Mouse (Mus musculus): Measurements from ENCODE around the gene Ccdc88b. TPM values are rescaled to one million over a fixed set of nuclear protein-coding genes. Genes with fewer than 3 reads are reported as not detected.

Ccdc88b gene
- polyA plus RNA-seq, 1 experiment from 2014 or later, result 2.6 TPM

GRCm38 (mm10) chr19:6814366-6814765 lies 43.6 kb downstream of the Ccdc88b start:
- Histone ChIP-seq H3K4me3 (ENCODE audit: low read depth, low read length) (no peak overlapping the region), H3K27me3 (ENCODE audit: insufficient read depth, low read length) (no peaks in the 10 kb centered on the region), H3K9ac (replicated peaks) (no peak overlapping the region), H3K4me1 (ENCODE audit: insufficient read depth) (no peaks in the 10 kb centered on the region), H3K4me2 (ENCODE audit: low read depth, low read length) (no peak overlapping the region), H3K9me3 (ENCODE audit: low read length) (no peaks in the 10 kb centered on the region), H3K27ac (ENCODE audit: low read depth) (no peak overlapping the region), H3K36me3 (replicated peaks; ENCODE audit: insufficient read depth, low read length) (no peaks in the 10 kb centered on the region)
- WGBS (ENCODE audit: insufficient replicate concordance), result 72% methylated on average over 4 of the region's 4 CpGs
- no peak for TF ChIP-seq CTCF (IDR thresholded peaks at IDR 0.05; ENCODE audit: low read depth)
- TF ChIP-seq EP300 (IDR thresholded peaks at IDR 0.05; ENCODE audit: low read depth), result no peak
- DNase-seq (no peak), ATAC-seq (no peak)

Small RNAs within 50 kb of the gene (microRNA-seq; reads per million reads assigned to microRNA genes)
- not detected for gene Mir5046

Other genes with a start within 250 kb of the Ccdc88b start
- gene Rps6ka4, start 17.6 kb downstream of the Ccdc88b start, polyA plus RNA-seq (2015; fragmentation: Nextera tagmentation; extraction: Ambion mirVana), result 4.2 and 5.2 TPM in 2 replicates
- gene Trmt112, start 51.5 kb upstream of the Ccdc88b start, polyA plus RNA-seq (2015; fragmentation: Nextera tagmentation; extraction: Ambion mirVana), result 67.1 and 68.6 TPM in 2 replicates
- gene Prdx5, start 51.9 kb upstream of the Ccdc88b start, polyA plus RNA-seq (2015; fragmentation: Nextera tagmentation; extraction: Ambion mirVana), result 371 and 389 TPM in 2 replicates
- gene Esrra, start 63.6 kb upstream of the Ccdc88b start, polyA plus RNA-seq (2015; fragmentation: Nextera tagmentation; extraction: Ambion mirVana), result 7.7 and 8.2 TPM in 2 replicates
- 0.81 TPM in 2 replicates for gene Catsperz, start 67.2 kb upstream of the Ccdc88b start, polyA plus RNA-seq (2015; fragmentation: Nextera tagmentation; extraction: Ambion mirVana)
- gene Kcnk4, start 76.3 kb upstream of the Ccdc88b start, polyA plus RNA-seq (2015; fragmentation: Nextera tagmentation; extraction: Ambion mirVana), result 0.06 and 0.09 TPM in 2 replicates
- gene Bad, start 83.7 kb upstream of the Ccdc88b start, polyA plus RNA-seq (2015; fragmentation: Nextera tagmentation; extraction: Ambion mirVana), result 29.9 and 30.6 TPM in 2 replicates
- gene Gpr137, start 84.3 kb upstream of the Ccdc88b start, polyA plus RNA-seq (2015; fragmentation: Nextera tagmentation; extraction: Ambion mirVana), result 8.9 and 10.2 TPM in 2 replicates
- gene Ppp1r14b, start 116.8 kb upstream of the Ccdc88b start, polyA plus RNA-seq (2015; fragmentation: Nextera tagmentation; extraction: Ambion mirVana), result 48.3 and 57.2 TPM in 2 replicates
- gene Plcb3, start 118.3 kb upstream of the Ccdc88b start, polyA plus RNA-seq (2015; fragmentation: Nextera tagmentation; extraction: Ambion mirVana), result 3.5 and 3.6 TPM in 2 replicates
- 78.5 and 79.0 TPM in 2 replicates for gene Fkbp2, start 122.3 kb upstream of the Ccdc88b start, polyA plus RNA-seq (2015; fragmentation: Nextera tagmentation; extraction: Ambion mirVana)
- gene Vegfb, start 129.4 kb upstream of the Ccdc88b start, polyA plus RNA-seq (2015; fragmentation: Nextera tagmentation; extraction: Ambion mirVana), result 11.9 and 13.7 TPM in 2 replicates
- gene Dnajc4, start 134.4 kb upstream of the Ccdc88b start, polyA plus RNA-seq (2015; fragmentation: Nextera tagmentation; extraction: Ambion mirVana), result 10.9 and 11.2 TPM in 2 replicates
- gene Nudt22, start 137.9 kb upstream of the Ccdc88b start, polyA plus RNA-seq (2015; fragmentation: Nextera tagmentation; extraction: Ambion mirVana), result 11.6 and 14.5 TPM in 2 replicates
- 2.9 and 4.1 TPM in 2 replicates for gene Trpt1, start 137.9 kb upstream of the Ccdc88b start, polyA plus RNA-seq (2015; fragmentation: Nextera tagmentation; extraction: Ambion mirVana)
- 60.5 and 70.2 TPM in 2 replicates for gene Fermt3, start 161.3 kb upstream of the Ccdc88b start, polyA plus RNA-seq (2015; fragmentation: Nextera tagmentation; extraction: Ambion mirVana)
- 47.2 and 51.4 TPM in 2 replicates for gene Stip1, start 181.8 kb upstream of the Ccdc88b start, polyA plus RNA-seq (2015; fragmentation: Nextera tagmentation; extraction: Ambion mirVana)
- 11.7 and 14.9 TPM in 2 replicates for gene Macrod1, start 198.6 kb upstream of the Ccdc88b start, polyA plus RNA-seq (2015; fragmentation: Nextera tagmentation; extraction: Ambion mirVana)
- gene Flrt1, start 247.5 kb upstream of the Ccdc88b start, polyA plus RNA-seq (2015; fragmentation: Nextera tagmentation; extraction: Ambion mirVana), result 0.12 and 0.21 TPM in 2 replicates

All from liver, postnatal 0 days (tissue).